Mouse (Mus musculus) erythroblast, adult 5-6 weeks (primary cell): ENCODE measurements at regions not wholly inside any gene's neighbourhood (a gene's known extent, or its start where the extent isn't known, plus 50 kb on each side); places are given as distances from the start of the nearest gene placed in this dataset.

Source experiments
- ATAC-seq: replicated peaks from 2 replicates; pipeline ENCODE4 v1.8.0; 2016; ENCODE audit warnings: moderate number of reproducible peaks, mild to moderate bottlenecking, moderate TSS enrichment, inconsistent platforms; ENCODE audit not compliant: poor library complexity, low FRiP score, severe bottlenecking

DNA sequence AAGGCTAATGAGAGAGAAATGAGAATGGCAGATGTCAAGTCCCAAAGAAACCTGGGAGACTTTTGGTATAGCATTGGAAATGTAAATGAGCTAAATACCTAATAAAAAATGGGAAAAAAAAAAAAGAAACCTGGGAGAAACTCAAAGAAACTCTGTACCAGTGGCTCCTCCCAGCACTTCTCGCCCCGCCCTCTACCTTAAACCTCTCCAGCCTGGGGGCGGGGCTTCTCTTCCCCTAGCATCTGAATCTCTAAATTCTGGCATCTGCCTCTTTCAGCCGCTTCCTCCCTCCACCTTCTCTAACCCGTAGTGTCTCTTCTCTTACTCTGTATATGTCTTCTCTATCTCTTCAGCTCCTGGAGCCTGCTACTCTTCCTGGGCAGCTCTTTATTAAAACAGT is 53.2 kb downstream of the Gpr6 start:
- peak; percentile 69 for ATAC-seq

DNA sequence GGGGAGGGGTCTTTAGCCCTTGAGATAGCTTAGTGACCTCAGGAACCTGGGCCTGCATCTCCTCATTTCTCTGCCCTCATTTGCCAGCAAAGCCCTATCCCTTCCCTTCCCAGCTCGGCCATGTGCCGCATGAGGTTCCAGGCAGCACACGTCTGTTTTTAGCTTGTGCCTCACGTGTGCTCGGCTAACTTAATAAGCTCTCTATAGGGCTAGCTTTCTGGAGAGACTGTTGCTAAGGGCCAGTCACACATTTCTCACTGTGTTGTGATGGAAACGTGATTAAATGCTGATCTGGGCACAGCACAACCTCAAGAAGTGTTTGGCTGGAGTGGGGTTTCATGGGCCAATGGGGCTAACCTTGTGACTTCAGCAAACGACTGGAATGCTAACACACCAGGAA is 55.5 kb downstream of the Gpr6 start:
- ATAC-seq: no peak

DNA sequence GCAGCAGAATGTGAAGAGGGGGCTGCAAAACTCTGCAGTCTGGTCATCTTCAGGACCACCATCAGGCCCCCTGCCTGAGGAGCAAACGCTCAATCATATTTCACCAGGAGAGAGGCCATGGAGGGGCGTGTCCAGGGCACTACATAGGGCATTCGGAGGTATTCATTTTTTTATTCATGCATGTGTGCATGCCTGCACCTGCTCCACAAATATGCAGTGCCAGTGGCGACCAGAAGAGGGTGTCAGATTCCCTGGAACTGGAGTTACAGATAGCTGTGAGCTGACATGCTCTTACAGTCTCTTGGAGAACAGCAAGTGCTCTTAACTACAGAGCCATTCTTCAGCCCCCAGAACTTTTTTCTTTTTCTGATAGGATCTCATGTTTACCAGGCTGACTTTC is 56.4 kb downstream of the Gpr6 start:
- peak; percentile 75 for ATAC-seq

DNA sequence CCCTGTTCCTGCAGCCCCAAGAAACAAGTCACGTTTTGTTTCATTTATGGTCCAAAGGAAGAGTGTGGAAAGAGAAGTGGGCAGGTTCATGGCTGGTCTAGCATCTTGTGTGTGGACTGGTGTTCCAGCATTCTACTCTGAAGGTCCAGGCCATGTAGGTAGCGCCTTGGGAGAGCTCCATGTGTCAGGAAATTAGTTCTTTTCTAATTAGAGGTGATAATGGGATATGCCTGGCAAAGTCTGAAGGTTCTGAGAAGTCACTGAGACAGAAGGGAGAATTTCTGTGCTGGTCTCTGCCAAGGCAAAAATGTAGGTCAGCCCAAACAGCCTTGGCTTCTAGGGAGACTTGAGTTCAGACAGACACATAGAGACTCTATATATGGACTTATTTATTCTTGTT is 61.5 kb downstream of the Gpr6 start:
- ATAC-seq: no peak

DNA sequence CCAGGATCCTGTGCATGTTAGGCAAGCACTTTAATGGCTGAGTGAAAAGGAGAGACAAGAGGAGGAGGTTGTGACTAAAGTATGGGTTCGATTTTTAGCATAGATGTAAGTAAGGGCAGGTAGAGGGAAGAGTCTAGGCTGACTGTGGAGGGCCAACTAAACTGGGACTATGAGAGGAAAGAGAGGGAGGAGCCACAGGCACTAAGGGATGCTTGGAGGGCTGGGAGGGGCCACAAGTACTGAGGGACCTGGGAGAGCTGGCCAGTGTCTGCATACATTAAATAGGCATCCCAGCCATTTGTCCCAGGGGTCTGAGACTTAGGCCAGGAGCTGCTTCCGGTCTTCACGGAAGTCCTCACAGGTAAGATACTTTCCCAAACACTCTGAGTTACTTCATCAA is 64.2 kb downstream of the Gpr6 start:
- 0 out of 2 replicates have a peak, but pooled peaks have one; percentile 38 for ATAC-seq

DNA sequence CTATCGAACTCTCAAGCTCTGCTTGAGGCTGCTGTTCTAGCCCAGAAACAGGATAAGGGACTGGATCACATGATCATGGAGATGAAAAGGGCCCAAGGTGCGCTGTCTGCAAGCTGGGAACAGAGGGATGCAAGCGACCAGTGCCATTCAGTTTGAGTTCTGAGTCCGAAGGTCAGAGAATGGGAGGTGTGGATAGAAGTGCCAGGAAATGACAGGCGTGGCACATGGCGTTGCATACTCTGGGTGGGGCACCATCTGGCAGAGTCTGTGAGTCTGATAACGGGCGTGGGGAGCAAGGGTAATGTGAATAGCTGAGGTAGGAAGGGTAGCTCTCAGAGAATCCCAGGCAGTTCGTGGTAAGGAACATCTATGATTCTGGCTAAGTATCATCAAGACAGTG is 65.5 kb downstream of the Gpr6 start:
- ATAC-seq: peak; percentile 91

DNA sequence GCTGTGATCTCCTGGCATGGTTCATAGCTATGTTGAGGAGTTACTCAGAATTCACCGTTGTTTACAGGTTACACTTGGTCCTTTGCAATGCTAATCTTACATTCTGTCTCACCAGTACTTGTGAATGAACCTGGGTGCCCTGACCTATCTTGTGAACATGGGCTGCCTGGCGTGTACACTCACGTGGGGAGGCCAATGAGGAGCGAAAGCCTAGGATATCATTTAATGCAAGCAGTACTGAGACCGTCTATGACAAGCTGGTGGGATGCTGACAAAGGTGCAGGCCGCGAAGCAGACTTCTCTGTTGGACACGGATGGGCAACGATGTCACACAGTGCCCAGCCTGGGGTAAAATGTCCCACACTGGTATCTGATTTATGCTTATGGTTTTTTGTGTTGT is 66.3 kb downstream of the Gpr6 start:
- ATAC-seq: no peak

DNA sequence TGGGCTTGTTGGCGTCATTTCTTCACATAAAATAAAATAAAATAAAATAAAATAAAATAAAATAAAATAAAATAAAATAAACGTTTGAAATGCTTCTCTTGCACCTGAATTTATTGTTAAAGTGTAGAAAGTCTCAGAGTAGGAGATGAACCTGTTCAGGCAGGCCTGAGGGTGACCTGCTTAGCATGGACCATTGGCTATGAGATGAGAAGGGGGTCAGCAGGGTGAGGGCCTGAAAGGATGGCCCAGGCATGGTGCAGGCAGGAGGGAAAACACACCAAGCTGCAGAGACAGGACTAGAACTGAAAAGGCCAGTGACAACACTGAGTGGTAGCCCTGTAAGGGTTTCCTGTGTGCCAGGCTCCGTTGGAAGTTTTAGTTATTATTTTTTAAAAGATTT is 67.3 kb downstream of the Gpr6 start:
- no peak for ATAC-seq

DNA sequence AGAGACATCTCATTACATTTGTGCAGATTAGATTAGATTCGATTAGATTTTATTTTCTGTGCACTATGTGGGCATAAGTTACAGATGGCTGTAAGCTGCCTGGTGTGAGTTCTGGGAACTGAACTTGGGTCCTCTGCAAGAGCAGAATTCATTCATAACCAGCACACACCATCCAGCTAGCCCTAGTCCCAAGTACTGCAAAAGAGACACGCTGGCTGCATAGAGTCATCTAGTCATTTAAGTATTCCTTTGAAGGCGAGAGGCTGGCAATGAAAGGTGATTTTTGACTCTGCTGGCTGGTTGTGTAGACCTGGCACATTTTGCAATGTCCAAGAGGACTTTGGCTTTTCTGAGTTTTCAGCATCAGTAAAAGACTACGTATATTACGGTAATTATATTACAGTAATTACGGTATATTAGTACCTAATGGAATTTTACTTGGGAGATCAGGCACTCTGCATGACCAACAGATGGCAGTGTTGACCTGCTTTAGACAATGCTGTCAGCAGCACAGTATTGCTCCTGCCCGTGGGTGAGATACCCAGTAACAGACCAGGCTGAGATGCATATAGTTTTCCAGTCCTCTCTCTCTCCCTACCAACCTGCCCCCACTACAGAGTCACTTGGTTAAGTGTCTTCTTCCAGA is 67.9 kb downstream of the Gpr6 start:
- peak; percentile 66 for ATAC-seq

DNA sequence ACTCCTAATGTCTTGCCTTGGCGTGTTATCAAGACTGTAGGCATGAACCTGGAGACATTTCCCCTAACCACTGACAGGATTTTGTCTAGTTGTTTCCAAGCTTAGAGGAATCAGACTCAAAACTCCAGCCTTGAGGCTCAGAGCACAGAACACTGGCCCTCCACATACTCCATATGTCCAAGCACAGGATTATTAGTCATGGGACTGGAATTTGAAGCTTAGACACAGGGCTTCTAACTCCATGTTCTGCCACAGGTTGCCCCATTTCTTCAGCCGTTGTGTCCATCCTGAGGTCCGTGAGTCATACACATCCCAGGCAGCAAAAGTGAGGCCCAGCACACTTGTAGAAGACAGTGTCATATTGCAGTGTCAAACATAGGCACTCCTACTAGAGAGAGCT is 68.9 kb downstream of the Gpr6 start:
- ATAC-seq: no peak

DNA sequence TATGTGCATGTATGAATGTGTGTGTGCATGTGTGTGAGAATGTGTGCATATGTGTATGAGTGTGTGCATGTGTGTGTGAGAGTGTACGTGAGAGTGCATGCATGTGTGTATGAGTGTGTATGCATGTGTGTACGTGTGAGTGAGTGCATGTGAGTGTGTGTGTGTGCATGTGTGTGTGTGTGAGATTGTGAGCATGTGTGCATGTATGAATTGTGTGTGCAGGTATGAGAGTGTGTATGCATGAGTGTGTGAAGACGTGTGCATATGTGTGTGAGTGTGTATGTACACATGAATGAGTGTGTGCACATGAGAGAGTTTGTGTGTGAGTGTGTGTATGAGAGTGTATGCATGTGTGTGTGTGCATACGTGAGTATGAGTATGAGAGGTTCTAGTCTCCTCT is 71.1 kb downstream of the Gpr6 start:
- ATAC-seq: no peak

DNA sequence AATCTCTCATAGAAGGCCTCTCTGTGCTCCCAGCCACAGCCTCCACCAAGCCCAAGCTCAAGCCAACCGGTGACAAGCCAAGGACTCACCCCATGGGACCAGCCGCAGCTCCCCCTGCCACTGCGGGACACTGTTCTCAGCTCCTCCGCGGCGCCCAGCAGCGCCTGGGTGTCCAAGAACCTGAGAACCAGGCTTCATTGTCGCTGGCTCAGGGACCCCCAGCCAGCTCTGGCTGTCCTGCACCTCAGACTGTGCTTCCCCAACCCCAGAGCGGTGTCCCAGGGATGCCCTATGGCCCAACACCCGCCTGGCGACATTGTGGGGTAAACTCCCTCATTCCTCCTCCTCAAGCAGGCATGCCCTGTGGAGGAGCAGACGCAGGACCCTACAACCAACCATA is 72.6 kb downstream of the Gpr6 start:
- no peak for ATAC-seq

DNA sequence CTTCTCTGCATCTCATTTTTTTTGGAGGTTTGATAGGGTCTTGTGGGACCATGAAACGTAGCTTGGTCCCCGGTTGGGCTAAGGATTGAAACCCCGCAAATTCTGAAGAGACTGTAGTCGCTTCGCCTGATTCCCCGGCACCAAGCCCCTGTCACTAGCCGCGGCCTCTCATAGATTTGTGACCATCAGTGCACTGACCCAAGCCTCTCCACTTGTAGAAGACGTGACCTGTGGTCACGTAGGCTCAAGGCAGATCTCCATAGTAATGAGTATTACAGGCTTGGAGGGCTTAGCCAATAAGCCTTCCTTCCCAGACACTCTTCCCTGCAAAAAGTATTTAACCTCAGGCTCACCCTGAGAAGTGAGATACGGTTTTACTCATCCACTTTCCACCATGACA is 73.3 kb downstream of the Gpr6 start:
- ATAC-seq: no peak

DNA sequence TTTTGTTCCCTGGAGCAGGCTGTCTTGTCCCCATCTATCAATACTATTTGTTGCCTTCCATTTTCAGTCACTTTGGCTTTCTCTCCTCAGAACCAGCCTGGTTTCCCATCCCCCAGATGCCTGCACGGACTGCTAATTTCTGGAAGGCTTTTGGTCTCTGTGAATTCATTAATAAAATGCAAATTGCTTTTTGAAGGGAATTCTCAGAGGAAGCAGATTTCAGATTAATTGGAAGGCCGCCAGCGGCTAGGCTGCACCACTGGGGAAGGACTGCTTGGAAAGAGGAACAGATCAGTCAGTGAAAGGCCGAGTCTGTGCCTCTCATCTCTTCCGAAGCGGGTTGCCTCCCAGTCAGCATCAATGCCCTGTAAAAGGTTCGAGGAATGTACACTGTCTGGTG is 73.8 kb downstream of the Gpr6 start:
- no peak for ATAC-seq

DNA sequence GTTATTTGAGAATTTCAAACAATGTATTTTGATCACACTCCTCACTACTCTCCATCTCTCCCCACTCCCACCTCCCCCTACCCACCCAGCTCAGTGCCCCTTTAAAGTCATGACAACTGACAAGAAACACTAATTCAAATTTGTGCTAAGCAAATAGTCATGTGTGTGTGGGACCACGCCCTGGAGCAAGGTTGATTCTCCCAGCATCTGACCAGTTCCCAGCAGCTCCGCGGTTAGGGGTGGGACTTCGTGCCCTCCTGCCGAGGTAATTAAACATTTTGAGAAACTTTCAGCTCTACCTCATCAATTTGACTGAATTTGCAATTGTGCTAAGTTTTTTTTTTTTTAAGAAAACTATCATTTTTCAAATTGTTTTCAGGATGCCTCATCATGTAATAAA is 74.5 kb downstream of the Gpr6 start:
- ATAC-seq: no peak
